Mouse (Mus musculus): ENCODE results near the gene Rpusd3. TPM values are rescaled to one million over a fixed set of nuclear protein-coding genes. Genes with fewer than 3 reads are reported as not detected.

The Rpusd3 gene
- polyA plus RNA-seq, 1 experiment, result 11.7 TPM

- peaks cover 30% of the 10 kb centered on the region for H3K36me3 ChIP-seq (ENCODE audit: control insufficient read depth, insufficient read depth)
- no peak overlapping the region for H3K4me2 ChIP-seq (ENCODE audit: low read depth)
- no peak overlapping the region for H3K4me3 ChIP-seq
- TF ChIP-seq POLR2A (IDR thresholded peaks at IDR 0.05; ENCODE audit: insufficient read length, low read depth) (no peak), REST (IDR thresholded peaks at IDR 0.05; ENCODE audit: insufficient read depth, insufficient read length) (no peak), TCF12 (IDR thresholded peaks at IDR 0.05; ENCODE audit: insufficient read depth, poor library complexity, severe bottlenecking) (no peak), E2F4 (IDR thresholded peaks at IDR 0.05; ENCODE audit: insufficient read depth) (no peak), CEBPB (IDR thresholded peaks at IDR 0.05; ENCODE audit: insufficient read depth, poor library complexity, severe bottlenecking) (no peak), MAX (IDR thresholded peaks at IDR 0.05; ENCODE audit: low read depth) (no peak)
- no peaks in the 10 kb centered on the region for H3K27me3 ChIP-seq (ENCODE audit: control insufficient read depth, insufficient read depth, insufficient read length)
- H3K79me2 ChIP-seq (ENCODE audit: control insufficient read depth, insufficient read depth), result peaks cover 36% of the 10 kb centered on the region
- H3ac ChIP-seq (ENCODE audit: control insufficient read depth, insufficient read length), result no peak overlapping the region
Observed at GRCm38 (mm10) chr6:113380480-113380879, 38.7 kb downstream of the Rpusd3 start.

- H3ac ChIP-seq (ENCODE audit: control insufficient read depth, insufficient read length), result peak overlapping the region; percentile 70
- TF ChIP-seq E2F4 (IDR thresholded peaks at IDR 0.05; ENCODE audit: insufficient read depth) (no peak), POLR2A (IDR thresholded peaks at IDR 0.05; ENCODE audit: insufficient read length, low read depth) (no peak), SRF (IDR thresholded peaks at IDR 0.05; ENCODE audit: control insufficient read depth, insufficient read length, low read depth) (no peak), MAX (IDR thresholded peaks at IDR 0.05; ENCODE audit: low read depth) (no peak), MYOD1 (IDR thresholded peaks at IDR 0.05; ENCODE audit: control insufficient read depth in 1 of 3, insufficient read length in 2 of 3, low read depth in 2 of 3) (no peak), TCF12 (IDR thresholded peaks at IDR 0.05; ENCODE audit: insufficient read depth, poor library complexity, severe bottlenecking) (no peak), MYOG (IDR thresholded peaks at IDR 0.05; ENCODE audit: control insufficient read depth in 1 of 3, insufficient read depth in 1 of 3, insufficient read length in 2 of 3, low read depth in 2 of 3) (no peak), USF1 (IDR thresholded peaks at IDR 0.05; ENCODE audit: low read depth) (no peak)
- peak overlapping the region; percentile 99 for H3K4me3 ChIP-seq
- H3K27me3 ChIP-seq (ENCODE audit: control insufficient read depth, insufficient read depth, insufficient read length), result no peaks in the 10 kb centered on the region
- peaks cover 36% of the 10 kb centered on the region for H3K79me2 ChIP-seq (ENCODE audit: control insufficient read depth, insufficient read depth)
- peaks cover 23% of the 10 kb centered on the region for H3K36me3 ChIP-seq (ENCODE audit: control insufficient read depth, insufficient read depth)
- peak overlapping the region; percentile 79 for H3K4me2 ChIP-seq (ENCODE audit: low read depth)
Observed at GRCm38 (mm10) chr6:113379246-113379645, 39.9 kb downstream of the Rpusd3 start.

DNA sequence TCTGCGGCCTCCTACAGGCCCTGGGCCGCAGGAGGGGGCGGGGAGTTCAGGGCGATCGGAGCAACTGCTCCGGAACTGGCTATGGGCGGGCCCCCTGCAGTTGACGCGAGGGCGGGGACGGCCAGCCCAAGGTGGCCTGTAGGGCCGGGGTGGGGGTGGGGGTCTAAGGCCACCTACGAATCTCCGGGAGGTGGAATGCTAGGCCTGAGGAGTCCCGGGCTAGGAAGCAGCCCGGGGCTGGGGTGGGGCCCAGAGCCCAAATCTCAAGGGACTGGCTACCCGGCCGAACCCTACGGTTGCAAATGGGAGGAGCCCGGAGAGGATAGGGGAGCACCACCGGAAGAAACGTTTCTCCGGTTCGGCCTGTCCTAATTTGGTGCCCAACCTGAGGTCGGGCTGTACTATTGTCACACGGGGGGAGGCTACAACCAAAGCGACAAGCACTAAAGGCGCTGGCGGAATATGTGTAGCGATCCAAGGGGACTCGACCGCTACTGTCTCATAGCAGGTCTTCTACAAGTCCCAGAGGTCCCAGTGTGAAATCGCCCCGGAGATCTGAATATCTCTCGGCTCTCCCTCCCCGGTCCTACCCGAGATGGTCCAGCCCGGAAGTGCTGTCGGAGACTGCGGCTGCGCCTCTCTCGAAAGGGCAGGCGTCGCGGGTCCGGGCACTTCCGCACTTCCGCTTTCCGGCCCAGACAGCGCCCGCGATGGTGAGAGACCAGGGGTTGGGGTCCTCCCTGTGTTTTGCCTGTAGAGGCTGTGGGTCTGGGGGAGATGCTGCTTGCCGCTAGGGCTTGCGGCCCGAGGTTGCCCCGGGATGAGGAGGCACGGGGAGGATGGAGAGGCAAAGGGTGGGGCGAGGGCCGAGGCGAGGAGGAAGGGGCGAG lies 41.4 kb downstream of the Rpusd3 start, which contains the start of the genes Tada3 and Arpc4:
TSS of gene Tada3 (minus strand) at position 388 of the 890 bp plus-strand sequence.
TSS of gene Arpc4 (plus strand) at position 620 of the 890 bp plus-strand sequence.
- Histone ChIP-seq H3K4me2 (ENCODE audit: low read depth) (peak within 1 kb of the TSS; percentile 87), H3K79me2 (ENCODE audit: control insufficient read depth, insufficient read depth) (peaks cover 36% of the 10 kb centered on the region), H3K27me3 (ENCODE audit: control insufficient read depth, insufficient read depth, insufficient read length) (no peaks in the 10 kb centered on the region), H3ac (ENCODE audit: control insufficient read depth, insufficient read length) (peak within 1 kb of the TSS; percentile 70), H3K4me3 (peak within 1 kb of the TSS; percentile 99), H3K36me3 (ENCODE audit: control insufficient read depth, insufficient read depth) (peaks cover 19% of the 10 kb centered on the region)
- TF ChIP-seq CEBPB (IDR thresholded peaks at IDR 0.05; ENCODE audit: insufficient read depth, poor library complexity, severe bottlenecking), result no peak
- TF ChIP-seq MYOD1 (IDR thresholded peaks at IDR 0.05; ENCODE audit: control insufficient read depth in 1 of 3, insufficient read length in 2 of 3, low read depth in 2 of 3), result peak in 1 of 3 experiments; percentile 31
- TF ChIP-seq MYOG (IDR thresholded peaks at IDR 0.05; ENCODE audit: control insufficient read depth in 1 of 3, insufficient read depth in 1 of 3, insufficient read length in 2 of 3, low read depth in 2 of 3), result peak in 2 of 3 experiments; percentile 36 to 57
- no peak for TF ChIP-seq TCF3 (IDR thresholded peaks at IDR 0.05; ENCODE audit: insufficient read length, low read depth)
- no peak for TF ChIP-seq MAX (IDR thresholded peaks at IDR 0.05; ENCODE audit: low read depth)
- no peak for TF ChIP-seq USF1 (IDR thresholded peaks at IDR 0.05; ENCODE audit: low read depth)
- TF ChIP-seq E2F4 (IDR thresholded peaks at IDR 0.05; ENCODE audit: insufficient read depth), result no peak
- peak; percentile 81 for TF ChIP-seq POLR2AphosphoS2 (IDR thresholded peaks at IDR 0.05; ENCODE audit: insufficient read length, low read depth)
- peak; percentile 98 for TF ChIP-seq SRF (IDR thresholded peaks at IDR 0.05; ENCODE audit: control insufficient read depth, insufficient read length, low read depth)
- TF ChIP-seq POLR2A (IDR thresholded peaks at IDR 0.05; ENCODE audit: insufficient read length, low read depth), result peak; percentile 66
- TF ChIP-seq REST (IDR thresholded peaks at IDR 0.05; ENCODE audit: insufficient read depth, insufficient read length), result no peak
- TF ChIP-seq TCF12 (IDR thresholded peaks at IDR 0.05; ENCODE audit: insufficient read depth, poor library complexity, severe bottlenecking), result no peak

DNA sequence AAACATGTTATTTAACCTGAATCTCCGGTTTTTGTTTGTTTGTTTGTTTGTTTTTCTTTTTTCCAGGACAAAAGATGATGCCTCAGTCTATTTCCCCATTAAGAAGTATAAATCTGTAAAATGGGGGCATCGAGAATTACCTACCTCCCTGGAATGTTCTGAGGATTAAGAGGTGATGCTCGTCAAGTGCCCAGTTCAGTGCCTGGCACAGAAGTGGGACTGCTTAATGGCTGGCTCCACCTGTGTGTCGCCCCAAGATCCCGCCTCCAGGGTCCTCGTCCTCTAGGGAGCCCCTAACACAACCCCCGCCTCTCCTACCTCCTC lies 42.0 kb downstream of the Rpusd3 start:
- TF ChIP-seq TCF3 (IDR thresholded peaks at IDR 0.05; ENCODE audit: insufficient read length, low read depth) (no peak), POLR2A (IDR thresholded peaks at IDR 0.05; ENCODE audit: insufficient read length, low read depth) (peak; percentile 41)
- no peaks in the 10 kb centered on the region for H3K27me3 ChIP-seq (ENCODE audit: control insufficient read depth, insufficient read depth, insufficient read length)
- peak overlapping the region; percentile 99 for H3K4me3 ChIP-seq
- peak overlapping the region; percentile 70 for H3ac ChIP-seq (ENCODE audit: control insufficient read depth, insufficient read length)
- peaks cover 36% of the 10 kb centered on the region for H3K79me2 ChIP-seq (ENCODE audit: control insufficient read depth, insufficient read depth)
- H3K4me2 ChIP-seq (ENCODE audit: low read depth), result peak overlapping the region; percentile 87
- peaks cover 16% of the 10 kb centered on the region for H3K36me3 ChIP-seq (ENCODE audit: control insufficient read depth, insufficient read depth)

GRCm38 (mm10) chr6:113373491-113373890 lies 45.6 kb downstream of the Rpusd3 start:
- Histone ChIP-seq H3K36me3 (ENCODE audit: control insufficient read depth, insufficient read depth) (peaks cover 15% of the 10 kb centered on the region), H3ac (ENCODE audit: control insufficient read depth, insufficient read length) (no peak overlapping the region), H3K79me2 (ENCODE audit: control insufficient read depth, insufficient read depth) (peaks cover 6% of the 10 kb centered on the region), H3K27me3 (ENCODE audit: control insufficient read depth, insufficient read depth, insufficient read length) (no peaks in the 10 kb centered on the region), H3K4me3 (no peak overlapping the region), H3K4me2 (ENCODE audit: low read depth) (no peak overlapping the region)
- TF ChIP-seq SRF (IDR thresholded peaks at IDR 0.05; ENCODE audit: control insufficient read depth, insufficient read length, low read depth), result no peak
- no peak for TF ChIP-seq E2F4 (IDR thresholded peaks at IDR 0.05; ENCODE audit: insufficient read depth)
- no peak for TF ChIP-seq USF1 (IDR thresholded peaks at IDR 0.05; ENCODE audit: low read depth)
- TF ChIP-seq TCF12 (IDR thresholded peaks at IDR 0.05; ENCODE audit: insufficient read depth, poor library complexity, severe bottlenecking), result no peak
- TF ChIP-seq POLR2A (IDR thresholded peaks at IDR 0.05; ENCODE audit: insufficient read length, low read depth), result no peak

All from myocyte (in vitro differentiated cells).